Mouse (Mus musculus) cerebellum, adult 2 months (tissue): ENCODE results near the gene Wnk2.

Experiments used
- CTCF ChIP-seq: fragments of 200-500 bp; IDR thresholded peaks from 2 replicates; pipeline ENCODE4 v1.5.1; 2011; ENCODE audit warnings: low read depth, mild to moderate bottlenecking, control low read depth, low read length, moderate library complexity, borderline replicate concordance; ENCODE audit not compliant: insufficient read depth
- POLR2A ChIP-seq: fragments of 200-500 bp; IDR thresholded peaks from 2 replicates; pipeline ENCODE4 v1.6.1; 2011; ENCODE audit warnings: low read length, control low read depth, borderline replicate concordance; ENCODE audit not compliant: insufficient read depth

DNA sequence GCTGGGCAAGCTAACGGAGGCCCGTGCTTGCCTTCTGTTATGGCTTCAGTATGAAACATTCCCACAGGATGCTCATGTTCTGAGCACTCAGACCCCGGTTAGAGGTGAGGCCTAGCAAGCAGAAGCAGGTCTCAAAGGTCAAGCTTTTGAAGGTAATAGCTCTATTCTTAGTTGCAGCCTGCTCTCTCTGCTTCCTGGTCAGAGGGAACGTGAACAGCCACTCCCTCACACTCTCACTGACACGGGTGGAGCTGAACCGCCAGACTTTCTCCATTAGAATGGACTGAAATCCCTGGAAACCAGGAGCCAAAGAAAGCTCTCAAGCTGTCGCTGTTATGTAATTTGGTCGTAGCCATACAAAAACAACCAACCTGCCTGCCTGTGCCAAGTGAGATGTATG is 120.8 kb downstream of the Wnk2 start:
- TF ChIP-seq CTCF (no peak), POLR2A (no peak)
